Mouse (Mus musculus) C2C12 (cell line): ENCODE results near the gene Ptpn14. TPM values are rescaled to one million over a fixed set of nuclear protein-coding genes. Genes with fewer than 3 reads are reported as not detected.
A peak's percentile ranks its signal among the peaks of the same experiment; 100 is the strongest.

Experiments
- H3K27me3 ChIP-seq: one replicate; pipeline ENCODE4 v1.6.1; 2011; ENCODE audit not compliant: control insufficient read depth, insufficient read depth, insufficient read length
- H3K36me3 ChIP-seq: one replicate; pipeline ENCODE4 v1.6.1; 2011; ENCODE audit not compliant: control insufficient read depth, insufficient read depth
- H3K4me3 ChIP-seq: one replicate; pipeline ENCODE4 v1.5.1; 2011; ENCODE audit warnings: mild to moderate bottlenecking, control low read depth; ENCODE audit not compliant: poor library complexity, insufficient read depth, severe bottlenecking
- H3K79me2 ChIP-seq: one replicate; pipeline ENCODE4 v1.6.1; 2011; ENCODE audit not compliant: control insufficient read depth, insufficient read depth
- H3K79me3 ChIP-seq: one replicate; pipeline ENCODE4 v1.6.1; 2011; ENCODE audit warnings: low read depth, control low read depth
- H3ac ChIP-seq: one replicate; pipeline ENCODE3; 2011; ENCODE audit warnings: low read depth; ENCODE audit not compliant: control insufficient read depth, insufficient read length
- CEBPB ChIP-seq: IDR thresholded peaks from one replicate; pipeline ENCODE4 v1.6.1; 2011; ENCODE audit warnings: low read depth, mild to moderate bottlenecking, control low read depth, moderate library complexity
- CTCF ChIP-seq: IDR thresholded peaks from one replicate; pipeline ENCODE4 v1.5.1; 2011; ENCODE audit not compliant: control insufficient read depth, insufficient read depth, insufficient read length
- FOSL1 ChIP-seq: IDR thresholded peaks from one replicate; pipeline ENCODE4 v1.8.0; 2011; ENCODE audit warnings: mild to moderate bottlenecking, low read length; ENCODE audit not compliant: poor library complexity, insufficient read depth, severe bottlenecking
- MAX ChIP-seq: IDR thresholded peaks from one replicate; pipeline ENCODE4 v1.6.1; 2011; ENCODE audit warnings: mild to moderate bottlenecking, control low read depth
- MYOD1 ChIP-seq: IDR thresholded peaks from one replicate; pipeline ENCODE4 v1.6.1; 2011; ENCODE audit warnings: low read depth; ENCODE audit not compliant: control insufficient read depth, insufficient read length
- MYOG ChIP-seq: IDR thresholded peaks from one replicate; pipeline ENCODE4 v1.6.1; 2011; ENCODE audit not compliant: control insufficient read depth, insufficient read length; ENCODE audit errors: extremely low read depth
- USF1 ChIP-seq: IDR thresholded peaks from one replicate; pipeline ENCODE4 v1.6.1; 2011; ENCODE audit warnings: low read depth, mild to moderate bottlenecking, control low read depth, moderate library complexity
- polyA plus RNA-seq: library from polyadenylated mRNA; unstranded; fragments of >200 nt; fragmentation: generic; extraction: Trizol; gene quantifications from one replicate; pipeline ENCODE4 v1.2.1, GENCODE M21; 2012; ENCODE audit warnings: missing spikeins

Gene Ptpn14
- polyA plus RNA-seq, 1 experiment, result 23.4 TPM

DNA sequence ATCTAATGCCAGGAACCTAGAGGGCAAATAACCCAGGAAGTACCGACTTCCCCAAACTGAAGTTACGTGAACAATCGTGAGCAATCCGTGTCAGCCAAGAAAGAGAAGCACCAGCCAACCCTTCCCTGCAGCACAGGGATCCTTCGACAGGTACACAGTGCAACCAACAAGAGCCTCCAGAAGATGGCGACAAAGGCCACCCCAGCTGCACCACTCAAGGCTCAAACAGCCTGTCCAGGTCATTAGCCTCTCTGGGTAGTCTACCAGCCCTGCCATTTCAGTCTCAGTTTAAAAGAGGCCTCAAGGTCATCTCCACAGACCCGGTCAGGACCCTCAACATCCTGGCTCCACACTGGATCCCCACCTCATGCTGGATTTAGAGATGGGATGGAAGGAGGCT, 159.4 kb downstream of the Ptpn14 start:
- H3K27me3 ChIP-seq, result no peaks in the 10 kb centered on the region
- no peak overlapping the region for H3ac ChIP-seq
- TF ChIP-seq MYOD1, result no peak
- TF ChIP-seq CTCF, result peak; percentile 87
- H3K79me2 ChIP-seq, result no peaks in the 10 kb centered on the region
- peaks cover 24% of the 10 kb centered on the region for H3K36me3 ChIP-seq
- no peak overlapping the region for H3K4me3 ChIP-seq
- no peaks in the 10 kb centered on the region for H3K79me3 ChIP-seq

GRCm38 (mm10) chr1:189888749-189889148, 160.7 kb downstream of the Ptpn14 start:
- Histone ChIP-seq H3K36me3 (peaks cover 34% of the 10 kb centered on the region), H3K27me3 (no peaks in the 10 kb centered on the region), H3K4me3 (no peak overlapping the region), H3K79me3 (no peaks in the 10 kb centered on the region), H3K79me2 (no peaks in the 10 kb centered on the region), H3ac (no peak overlapping the region)
- TF ChIP-seq USF1 (no peak), FOSL1 (no peak), MYOG (no peak), CTCF (no peak), MYOD1 (no peak), CEBPB (no peak), MAX (no peak)

GRCm38 (mm10) chr1:189894191-189894590, 166.1 kb downstream of the Ptpn14 start:
- no peak overlapping the region for H3K4me3 ChIP-seq
- no peaks in the 10 kb centered on the region for H3K79me2 ChIP-seq
- H3K27me3 ChIP-seq, result no peaks in the 10 kb centered on the region
- H3K79me3 ChIP-seq, result no peaks in the 10 kb centered on the region
- no peak for TF ChIP-seq USF1
- no peak for TF ChIP-seq MAX
- TF ChIP-seq MYOD1, result no peak
- no peak for TF ChIP-seq MYOG
- no peak for TF ChIP-seq FOSL1
- TF ChIP-seq CTCF, result no peak
- TF ChIP-seq CEBPB, result no peak
- no peak overlapping the region for H3ac ChIP-seq
- H3K36me3 ChIP-seq, result peaks cover 51% of the 10 kb centered on the region

DNA sequence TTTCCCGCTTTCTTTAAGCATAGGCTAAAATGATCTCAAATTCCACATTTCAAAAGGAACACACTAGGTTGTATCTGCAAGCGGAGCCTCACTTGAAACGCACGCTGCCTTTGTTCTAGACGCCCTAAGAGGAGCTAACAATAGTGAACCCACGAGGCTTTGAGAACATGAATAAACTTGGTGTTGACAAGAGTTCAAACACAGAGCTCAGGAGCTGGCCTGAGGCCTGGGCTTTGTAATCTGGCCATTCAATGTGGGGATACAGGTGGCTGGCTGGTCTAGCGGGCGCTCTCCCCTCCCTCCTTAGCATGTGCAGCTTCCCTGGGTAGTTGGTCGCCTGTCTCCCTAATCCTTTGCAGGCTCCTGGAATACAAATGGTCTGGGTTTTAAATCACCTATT, 169.8 kb downstream of the Ptpn14 start:
- no peak overlapping the region for H3ac ChIP-seq
- H3K27me3 ChIP-seq, result no peaks in the 10 kb centered on the region

GRCm38 (mm10) chr1:189898708-189899107, 170.6 kb downstream of the Ptpn14 start:
- Histone ChIP-seq H3K36me3 (peaks cover 30% of the 10 kb centered on the region), H3ac (no peak overlapping the region), H3K79me2 (peaks cover 18% of the 10 kb centered on the region), H3K79me3 (peaks cover 8% of the 10 kb centered on the region), H3K4me3 (no peak overlapping the region), H3K27me3 (no peaks in the 10 kb centered on the region)
- no peak for TF ChIP-seq MAX
- TF ChIP-seq MYOG, result no peak
- TF ChIP-seq USF1, result no peak
- TF ChIP-seq MYOD1, result no peak
- TF ChIP-seq CTCF, result no peak
- TF ChIP-seq FOSL1, result no peak
- no peak for TF ChIP-seq CEBPB

More for the DNA sequence above, 169.8 kb downstream of the Ptpn14 start:
- peaks cover 38% of the 10 kb centered on the region for H3K36me3 ChIP-seq
- TF ChIP-seq CTCF (no peak), FOSL1 (no peak), USF1 (no peak), CEBPB (no peak), MAX (no peak), MYOD1 (no peak), MYOG (no peak)
- H3K79me3 ChIP-seq, result peaks cover 8% of the 10 kb centered on the region
- H3K4me3 ChIP-seq, result no peak overlapping the region
- H3K79me2 ChIP-seq, result peaks cover 13% of the 10 kb centered on the region

- Histone ChIP-seq H3K27me3 (no peaks in the 10 kb centered on the region), H3K79me3 (peaks cover 8% of the 10 kb centered on the region), H3K79me2 (peaks cover 18% of the 10 kb centered on the region), H3ac (no peak overlapping the region), H3K4me3 (no peak overlapping the region), H3K36me3 (peaks cover 23% of the 10 kb centered on the region)
- TF ChIP-seq CEBPB, result no peak
- no peak for TF ChIP-seq USF1
- TF ChIP-seq MYOD1, result no peak
- no peak for TF ChIP-seq CTCF
These were observed 171.5 kb downstream of the Ptpn14 start for GRCm38 (mm10) chr1:189899526-189899925.

- Histone ChIP-seq H3K36me3 (peaks cover 4% of the 10 kb centered on the region), H3K79me2 (peaks cover 33% of the 10 kb centered on the region)
- TF ChIP-seq MAX (no peak), MYOG (no peak)
These were observed 174.3 kb downstream of the Ptpn14 start for GRCm38 (mm10) chr1:189902413-189902812.

More at GRCm38 (mm10) chr1:189902413-189902812, 174.3 kb downstream of the Ptpn14 start:
- H3K27me3 ChIP-seq, result no peaks in the 10 kb centered on the region
- H3K79me3 ChIP-seq, result peaks cover 13% of the 10 kb centered on the region
- H3K4me3 ChIP-seq, result no peak overlapping the region
- no peak overlapping the region for H3ac ChIP-seq
